Mouse (Mus musculus) embryo, embryonic 10.5 days (tissue): Measurements from ENCODE around the gene Olfr204.
"Not testable (repeated sequence)": the region's sequence is repeated elsewhere in the genome, so short reads cannot be mapped to it uniquely, and the experiment has no call there.

Source experiments
- DNase-seq: peaks from one replicate; pipeline ENCODE4 v3.0.0-alpha.2; 2015; ENCODE audit warnings: low spot score

The Olfr204 gene

GRCm38 (mm10) chr16:59318148-59318547 lies at the start of gene Olfr204:
Gene Olfr204, minus strand, starts transcription at chr16:59318248.
- DNase-seq = no peak

DNA sequence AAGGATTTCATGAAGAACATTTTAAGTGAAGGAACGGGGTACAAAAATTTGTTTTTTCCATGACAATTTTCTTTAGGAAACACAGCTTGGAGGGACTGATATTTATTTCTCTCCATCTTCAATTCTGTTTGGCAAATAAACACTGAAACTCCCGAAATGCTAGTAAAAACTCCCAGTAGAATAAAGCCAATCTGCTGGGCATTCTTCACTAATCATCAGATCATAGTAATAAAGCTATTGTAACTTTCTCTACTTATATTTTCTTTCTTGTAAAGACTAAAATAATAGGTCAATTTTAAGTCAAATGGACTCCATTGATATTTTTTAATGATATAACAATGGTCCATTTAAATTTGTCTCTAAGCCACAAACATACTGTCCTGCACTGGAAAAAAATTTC lies 45.8 kb upstream of the Olfr204 start, which contains the start of gene Olfr209:
Gene Olfr209, minus strand, starts transcription at position 101 of the 400 bp plus-strand sequence.
- DNase-seq = no peak

DNA sequence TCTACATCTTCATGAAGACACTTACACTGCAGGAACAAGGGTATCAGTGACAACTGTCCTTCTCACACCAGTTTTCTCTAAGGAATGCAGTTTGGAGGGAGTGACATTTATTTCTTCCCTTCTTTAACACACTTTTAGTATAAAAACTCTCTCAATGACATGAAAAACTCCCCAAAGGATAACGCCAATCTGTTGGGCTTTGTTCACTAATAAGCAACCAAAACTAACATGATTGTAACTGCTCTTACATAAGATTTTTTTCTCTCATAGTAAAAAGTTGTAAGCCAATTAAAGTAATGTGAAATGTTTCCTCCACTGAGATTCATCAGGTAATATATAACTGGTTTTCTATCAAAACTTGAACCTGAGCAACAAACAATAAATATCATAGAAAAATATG lies 31.1 kb upstream of the Olfr204 start, which contains the start of gene Olfr206:
Gene Olfr206, minus strand, starts transcription at position 101 of the 400 bp plus-strand sequence.
- no peak for DNase-seq

GRCm38 (mm10) chr16:59331038-59331437 lies 13.0 kb upstream of the Olfr204 start, which contains the start of gene Olfr205:
Gene Olfr205, minus strand, starts transcription at chr16:59331138.
- no peak for DNase-seq

DNA sequence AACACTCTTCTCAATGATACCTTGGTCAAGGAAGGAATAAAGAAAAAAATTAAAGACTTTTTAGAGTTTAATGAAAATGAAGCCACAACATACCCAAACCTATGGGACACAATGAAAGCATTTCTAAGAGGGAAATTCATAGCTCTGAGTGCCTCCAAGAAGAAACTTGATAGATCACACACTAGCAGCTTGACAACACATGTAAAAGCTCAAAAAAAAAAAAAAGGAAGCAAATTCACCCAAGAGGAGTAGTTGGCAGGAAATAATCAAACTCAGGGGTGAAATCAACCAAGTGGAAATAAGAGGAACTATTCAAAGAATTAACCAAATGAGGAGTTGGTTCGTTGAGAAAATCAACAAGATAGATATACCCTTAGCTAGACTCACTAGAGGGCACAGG lies 5.2 kb upstream of the Olfr204 start:
- not testable (repeated sequence) for DNase-seq

DNA sequence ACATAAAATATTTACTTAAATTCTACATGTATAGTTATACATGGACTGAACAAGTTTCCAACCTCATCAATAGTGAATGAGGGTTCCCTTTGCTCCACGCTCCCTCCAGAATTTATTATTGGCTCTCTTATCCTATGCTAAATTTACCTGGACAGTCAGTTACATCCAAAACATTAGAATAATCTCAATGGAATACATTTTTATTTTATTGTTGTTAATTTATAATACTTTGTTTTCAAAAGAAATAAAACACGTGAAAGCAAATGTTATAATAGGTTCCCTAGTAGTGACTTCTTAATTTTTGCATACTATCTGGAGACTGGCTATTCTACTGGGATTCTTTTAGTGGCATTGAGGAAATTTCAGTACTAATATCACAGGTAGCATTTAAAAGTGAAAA lies 19.5 kb downstream of the Olfr204 start, which contains the start of gene Olfr203:
Gene Olfr203, plus strand, starts transcription at position 301 of the 400 bp plus-strand sequence.
- no peak for DNase-seq

DNA sequence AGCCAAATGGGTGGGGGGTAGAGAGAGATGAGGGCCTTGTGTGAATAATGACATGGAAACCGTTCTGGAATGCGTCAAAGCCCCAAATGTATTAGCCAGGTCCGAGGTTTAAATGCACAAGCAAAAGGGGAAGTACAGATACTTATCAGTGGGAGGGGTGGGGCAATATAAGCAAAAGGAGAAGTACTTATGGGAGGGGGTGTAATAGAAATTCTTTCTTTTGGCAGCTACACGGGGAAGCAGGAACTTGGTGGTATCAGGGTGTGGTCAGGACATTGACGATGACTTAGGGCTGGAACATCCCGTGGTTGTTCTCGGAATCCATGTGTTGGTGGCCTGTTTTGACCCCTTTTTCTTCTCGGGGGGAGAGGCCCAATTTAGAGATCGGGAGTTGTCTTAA lies 30.5 kb downstream of the Olfr204 start:
- not testable (repeated sequence) for DNase-seq

GRCm38 (mm10) chr16:59286693-59287092 lies 31.4 kb downstream of the Olfr204 start, which contains the start of gene Olfr202:
Gene Olfr202, minus strand, starts transcription at chr16:59286793.
- DNase-seq = no peak

- DNase-seq = no peak
These were observed 34.6 kb downstream of the Olfr204 start for GRCm38 (mm10) chr16:59283476-59283875.

DNA sequence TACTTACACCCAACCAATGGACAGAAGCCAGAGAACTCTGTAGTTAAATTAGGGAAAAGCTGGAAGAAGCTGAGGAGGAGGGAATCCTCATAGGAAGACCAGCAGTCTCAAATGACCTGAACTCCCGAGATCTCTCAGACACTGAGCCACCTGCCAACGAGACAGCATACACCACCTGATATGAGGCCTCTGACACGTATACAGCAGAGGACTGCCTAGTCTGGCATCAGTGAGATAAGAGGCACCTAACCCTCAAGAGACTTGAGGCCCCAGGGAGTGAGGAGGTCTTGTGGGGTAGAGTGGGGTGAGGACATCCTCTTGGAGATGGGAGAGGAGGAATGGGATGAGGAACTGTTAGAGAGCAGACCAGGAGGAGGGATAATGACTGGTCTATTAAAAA lies 37.5 kb downstream of the Olfr204 start:
- no peak for DNase-seq

DNA sequence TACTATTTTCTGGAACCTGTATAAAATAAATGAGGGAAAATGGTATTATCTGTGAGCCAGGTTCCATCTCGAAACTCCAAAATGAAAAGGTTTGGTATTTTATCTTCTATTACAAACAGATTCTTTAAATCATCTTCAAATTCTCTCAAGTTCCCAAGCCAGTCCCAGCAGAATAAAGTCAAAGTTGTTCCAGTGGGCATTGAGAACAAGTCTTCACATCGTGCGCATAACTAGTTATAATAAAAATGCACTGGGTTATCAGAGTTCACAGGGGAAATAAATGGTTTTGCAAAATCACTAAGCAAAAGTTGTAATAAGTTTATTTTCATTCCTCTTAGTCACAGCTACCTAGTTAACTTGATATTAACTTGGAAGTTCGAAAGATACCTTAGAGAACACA lies 45.5 kb downstream of the Olfr204 start, which contains the start of gene Olfr201:
Gene Olfr201, minus strand, starts transcription at position 101 of the 400 bp plus-strand sequence.
- DNase-seq = not testable (repeated sequence)

- DNase-seq = not testable (repeated sequence)
These were observed 49.0 kb downstream of the Olfr204 start for GRCm38 (mm10) chr16:59269097-59269496.
